Mouse (Mus musculus) CH12.LX (cell line): ENCODE data around the gene Myrip. TPM values are rescaled to one million over a fixed set of nuclear protein-coding genes. Genes with fewer than 3 reads are reported as not detected.

ENCODE experiments used
- DNase-seq: peaks from one replicate; pipeline ENCODE4 v3.0.0-alpha.2; 2013; ENCODE audit errors: extremely low read depth
- H3K27ac ChIP-seq: 2 replicates; pipeline ENCODE4 v1.5.1; 2012; ENCODE audit warnings: low read depth, mild to moderate bottlenecking, control low read depth, moderate library complexity; ENCODE audit not compliant: insufficient read depth
- H3K27me3 ChIP-seq: replicated peaks from 2 replicates; pipeline ENCODE3; 2012; ENCODE audit warnings: inconsistent platforms
- H3K36me3 ChIP-seq, 2 experiments: replicated peaks in 1 of 2; 2 replicates each; pipeline versions ENCODE3 to v1.6.1; 2012; ENCODE audit warnings: inconsistent platforms in 1 of 2, low read length in 1 of 2, mild to moderate bottlenecking in 1 of 2, mixed read lengths in 1 of 2, moderate library complexity in 1 of 2; ENCODE audit not compliant: control insufficient read depth in 1 of 2, insufficient read depth in 1 of 2
- H3K4me1 ChIP-seq, 2 experiments: 2 replicates each; pipeline ENCODE4 v1.6.1; 2012; ENCODE audit warnings: inconsistent platforms in 1 of 2, moderate library complexity in 1 of 2; ENCODE audit not compliant: insufficient read depth in 2 of 2, control insufficient read depth in 1 of 2
- H3K4me2 ChIP-seq: 2 replicates; pipeline ENCODE4 v1.6.1; 2012; ENCODE audit warnings: low read depth, mild to moderate bottlenecking, control low read depth; ENCODE audit not compliant: poor library complexity, insufficient read depth, severe bottlenecking
- H3K4me3 ChIP-seq, 3 experiments: fragments of 150-350 bp in 1 of 3; sonication (generic) in 1 of 3; replicated peaks in 1 of 3; 2 replicates each; pipeline versions ENCODE3 to v1.5.1; 2011 to 2012; ENCODE audit warnings: low read depth in 2 of 3, low read length in 2 of 3, mild to moderate bottlenecking in 2 of 3, moderate library complexity in 2 of 3, control low read depth in 1 of 3, improper control_type of control experiment in 1 of 3, inconsistent platforms in 1 of 3, mixed read lengths in 1 of 3; ENCODE audit not compliant: poor library complexity in 1 of 3
- H3K79me2 ChIP-seq: replicated peaks from 2 replicates; pipeline ENCODE4 v1.6.1; 2012; ENCODE audit warnings: mild to moderate bottlenecking, moderate library complexity; ENCODE audit not compliant: control insufficient read depth, poor library complexity, insufficient read depth, severe bottlenecking; ENCODE audit errors: extremely low read depth
- H3K9ac ChIP-seq: 2 replicates; pipeline ENCODE4 v1.6.1; 2012; ENCODE audit warnings: low read depth, mild to moderate bottlenecking, control low read depth, moderate library complexity; ENCODE audit not compliant: insufficient read depth
- H3K9me3 ChIP-seq: replicated peaks from 2 replicates; pipeline ENCODE3; 2012; ENCODE audit warnings: low read length, inconsistent platforms, mixed read lengths
- BHLHE40 ChIP-seq: IDR thresholded peaks from 2 replicates; pipeline ENCODE4 v1.6.1; 2011; ENCODE audit warnings: mild to moderate bottlenecking, low read depth, low read length, improper control_type of control experiment
- CHD2 ChIP-seq: IDR thresholded peaks from 2 replicates; pipeline ENCODE4 v1.6.1; 2011; ENCODE audit warnings: low read length, improper control_type of control experiment
- E2F4 ChIP-seq: IDR thresholded peaks from 2 replicates; pipeline ENCODE4 v1.6.1; 2011; ENCODE audit warnings: low read depth, low read length, improper control_type of control experiment; ENCODE audit not compliant: insufficient replicate concordance
- ELF1 ChIP-seq: IDR thresholded peaks from 2 replicates; pipeline ENCODE4 v1.6.1; 2014; ENCODE audit warnings: low read depth, mild to moderate bottlenecking, inconsistent platforms, low read length, improper control_type of control experiment
- EP300 ChIP-seq: IDR thresholded peaks from 2 replicates; pipeline ENCODE4 v1.6.1; 2011; ENCODE audit warnings: low read length, improper control_type of control experiment
- ETS1 ChIP-seq: conservative IDR thresholded peaks from 2 replicates; pipeline ENCODE4 v1.6.1; 2012; ENCODE audit warnings: low read depth, mild to moderate bottlenecking, inconsistent platforms, low read length, improper control_type of control experiment, moderate library complexity
- IRF4 ChIP-seq: IDR thresholded peaks from 2 replicates; pipeline ENCODE4 v1.6.1; 2014; ENCODE audit warnings: low read depth, mild to moderate bottlenecking, inconsistent platforms, low read length, improper control_type of control experiment
- MAFK ChIP-seq: IDR thresholded peaks from 2 replicates; pipeline ENCODE4 v1.6.1; 2011; ENCODE audit warnings: low read length, improper control_type of control experiment; ENCODE audit not compliant: insufficient replicate concordance
- MAX ChIP-seq: IDR thresholded peaks from 2 replicates; pipeline ENCODE4 v1.6.1; 2011; ENCODE audit warnings: low read length, improper control_type of control experiment
- MEF2A ChIP-seq: IDR thresholded peaks from 2 replicates; pipeline ENCODE4 v1.6.1; 2014; ENCODE audit warnings: low read depth, mild to moderate bottlenecking, inconsistent platforms, low read length, improper control_type of control experiment, borderline replicate concordance
- MYC ChIP-seq: IDR thresholded peaks from 2 replicates; pipeline ENCODE4 v1.6.1; 2011; ENCODE audit warnings: low read depth, mild to moderate bottlenecking, improper control_type of control experiment, low read length
- NELFE ChIP-seq: IDR thresholded peaks from 2 replicates; pipeline ENCODE4 v1.6.1; 2011; ENCODE audit warnings: low read depth, low read length, improper control_type of control experiment
- PAX5 ChIP-seq: IDR thresholded peaks from 2 replicates; pipeline ENCODE4 v1.6.1; 2012; ENCODE audit warnings: low read length, inconsistent platforms, mixed read lengths
- POLR2A ChIP-seq: IDR thresholded peaks from 2 replicates; pipeline ENCODE4 v1.6.1; 2011; ENCODE audit warnings: low read depth, mild to moderate bottlenecking, improper control_type of control experiment, low read length
- RAD21 ChIP-seq: IDR thresholded peaks from 2 replicates; pipeline ENCODE4 v1.6.1; 2011; ENCODE audit warnings: low read depth, mild to moderate bottlenecking, low read length, improper control_type of control experiment, moderate library complexity
- SIN3A ChIP-seq: IDR thresholded peaks from 2 replicates; pipeline ENCODE4 v1.6.1; 2012; ENCODE audit warnings: low read length, improper control_type of control experiment, inconsistent platforms
- UBTF ChIP-seq: IDR thresholded peaks from 2 replicates; pipeline ENCODE4 v1.6.1; 2012; ENCODE audit warnings: low read depth, mild to moderate bottlenecking, inconsistent platforms, low read length, improper control_type of control experiment, moderate library complexity
- USF1 ChIP-seq: IDR thresholded peaks from 2 replicates; pipeline ENCODE4 v1.6.1; 2014; ENCODE audit warnings: low read depth, mild to moderate bottlenecking, inconsistent platforms, low read length, improper control_type of control experiment
- USF2 ChIP-seq: conservative IDR thresholded peaks from 2 replicates; pipeline ENCODE4 v1.6.1; 2011; ENCODE audit warnings: low read depth, low read length, improper control_type of control experiment
- ZC3H11A ChIP-seq: IDR thresholded peaks from 2 replicates; pipeline ENCODE4 v1.6.1; 2012; ENCODE audit warnings: low read depth, mild to moderate bottlenecking, inconsistent platforms, low read length, improper control_type of control experiment
- ZKSCAN1 ChIP-seq: IDR thresholded peaks from 2 replicates; pipeline ENCODE4 v1.6.1; 2012; ENCODE audit warnings: low read depth, inconsistent platforms, low read length, improper control_type of control experiment, borderline replicate concordance
- ZNF384 ChIP-seq: IDR thresholded peaks from 2 replicates; pipeline ENCODE4 v1.6.1; 2012; ENCODE audit warnings: low read depth, low read length, improper control_type of control experiment, inconsistent platforms
- dilution Hi-C: fragments of 300-500 bp; cut with MboI; formaldehyde crosslinking; loops from 2 replicates; pipeline ENCODE4 v1.14.3; 2020; ENCODE audit warnings: low sequenced_read_pairs; ENCODE audit not compliant: extremely low pct_unique_long_range_greater_than_20kb, extremely low pct_ligation_motif_present
- in situ Hi-C: fragments of 300-500 bp; cut with MboI; formaldehyde crosslinking; loops from 3 replicates; pipeline ENCODE4 v1.14.3; 2019; ENCODE audit warnings: low sequenced_read_pairs, low pct_ligation_motif_present, low pct_unique_long_range_greater_than_20kb, mixed read lengths
- polyA plus RNA-seq: library from polyadenylated mRNA; unstranded; fragments of >175 nt; gene quantifications from 2 replicates; pipeline ENCODE4 v1.2.1, GENCODE M21; 2012; ENCODE audit warnings: low read depth; ENCODE audit not compliant: insufficient read length
- total RNA-seq, 2 experiments: library from RNA; depleted of rRNA; stranded (reverse); fragments of 300-350 nt in 1 of 2; fragments of >200 nt in 1 of 2; gene quantifications; 2 replicates each; pipeline ENCODE4 v1.2.3; 2012 to 2014

Myrip gene
- total and polyA plus RNA-seq, 3 experiments, result not detected

- in situ Hi-C loops, result no loop called here
- TF ChIP-seq BHLHE40 (no peak), MYC (no peak), ZNF384 (no peak), ZKSCAN1 (no peak), EP300 (no peak), MAX (no peak)
- TF ChIP-seq, all 38 proteins: peak for 0
- no peaks in the 10 kb centered on the region for H3K4me1 ChIP-seq
These were observed 137.5 kb downstream of the Myrip start for GRCm38 (mm10) chr9:120438781-120439180.

GRCm38 (mm10) chr9:120444642-120445041 is 143.3 kb downstream of the Myrip start:
- no peaks in the 10 kb centered on the region for H3K79me2 ChIP-seq
- dilution Hi-C loops (no loop called here), in situ Hi-C loops (no loop called here)
- peaks cover 7% of the 10 kb centered on the region for H3K9me3 ChIP-seq
- H3K27me3 ChIP-seq, result peaks cover 12% of the 10 kb centered on the region
- H3K27ac ChIP-seq, result no peak overlapping the region
- no peak for DNase-seq
- no peak overlapping the region for H3K4me2 ChIP-seq
- TF ChIP-seq EP300 (no peak), E2F4 (no peak), ZKSCAN1 (no peak), MYC (no peak), UBTF (no peak), RAD21 (no peak), USF1 (no peak)
- TF ChIP-seq, all 38 proteins: peak for 0
- Histone ChIP-seq H3K4me1 (0 out of 4 replicates have a peak, but pooled peaks cover 0 to 3% of the 10 kb centered on the region in 2 experiments), H3K36me3 (no peaks in the 10 kb centered on the region), H3K9ac (no peak overlapping the region), H3K4me3 (no peak overlapping the region)

More at GRCm38 (mm10) chr9:120438781-120439180, 137.5 kb downstream of the Myrip start:
- Histone ChIP-seq H3K9me3 (peaks cover 13% of the 10 kb centered on the region), H3K27ac (no peak overlapping the region), H3K27me3 (peaks cover 2% of the 10 kb centered on the region), H3K79me2 (no peaks in the 10 kb centered on the region), H3K36me3 (no peaks in the 10 kb centered on the region), H3K4me3 (no peak overlapping the region), H3K4me2 (no peak overlapping the region), H3K9ac (no peak overlapping the region)
- no peak for DNase-seq
- dilution Hi-C loops, result no loop called here

DNA sequence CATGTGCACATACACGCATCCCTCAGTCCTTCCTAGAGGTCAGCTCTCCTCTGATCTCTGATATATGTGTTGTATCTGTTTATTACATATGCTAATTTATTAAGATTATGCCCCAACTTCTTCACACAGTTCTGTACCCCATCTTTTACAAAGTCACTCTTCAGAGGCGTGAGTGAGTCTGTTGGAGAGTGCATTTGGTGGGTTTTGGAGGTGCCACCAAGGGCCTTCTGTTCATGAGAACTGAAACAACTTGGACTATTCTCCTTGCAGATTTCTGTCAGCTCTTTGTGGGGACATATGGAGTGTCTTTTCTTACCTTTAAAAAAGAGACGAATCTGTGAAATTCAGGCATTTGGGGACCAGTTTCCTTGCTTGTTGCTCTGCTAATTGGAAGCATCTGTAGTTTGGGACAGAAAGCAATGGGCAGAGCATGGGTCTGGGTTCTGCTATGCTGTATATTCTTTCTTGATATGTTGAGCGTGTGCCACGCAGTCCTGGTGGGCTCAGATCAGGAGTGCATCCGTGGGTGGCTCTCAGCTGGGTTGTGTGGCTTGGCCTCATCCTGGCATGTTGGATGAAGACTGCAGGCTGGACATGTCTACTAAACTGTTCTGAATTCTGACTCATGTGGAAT is 148.5 kb downstream of the Myrip start:
- DNase-seq, result no peak
- no peak for TF ChIP-seq NELFE
- no peak for TF ChIP-seq MYC
- no peak for TF ChIP-seq CHD2
- no peak for TF ChIP-seq ZC3H11A
- no peak for TF ChIP-seq IRF4
- no peak for TF ChIP-seq PAX5
- TF ChIP-seq EP300, result no peak
- no peak for TF ChIP-seq POLR2A
- no peak for TF ChIP-seq MAFK
- no peak for TF ChIP-seq ETS1
- TF ChIP-seq ZKSCAN1, result no peak
- no peak for TF ChIP-seq USF2
- TF ChIP-seq SIN3A, result no peak
- TF ChIP-seq ELF1, result no peak
- TF ChIP-seq MEF2A, result no peak
- Histone ChIP-seq H3K36me3 (no peaks in the 10 kb centered on the region), H3K4me3 (no peak overlapping the region), H3K79me2 (no peaks in the 10 kb centered on the region), H3K4me1 (0 out of 4 replicates have a peak, but pooled peaks cover 0 to 3% of the 10 kb centered on the region in 2 experiments), H3K27ac (no peak overlapping the region), H3K27me3 (peaks cover 8% of the 10 kb centered on the region), H3K4me2 (no peak overlapping the region), H3K9me3 (no peaks in the 10 kb centered on the region), H3K9ac (no peak overlapping the region)
- dilution Hi-C loops (no loop called here), in situ Hi-C loops (loop anchor here (5.0 kb wide), 1 partner anchor 37 kb away; no protein-coding TSS in a partner anchor)
